Mouse (Mus musculus) lung, postnatal 0 days (tissue): ENCODE data around the gene Gucy2c. TPM values are rescaled to one million over a fixed set of nuclear protein-coding genes. Genes with fewer than 3 reads are reported as not detected.

Source experiments
- ATAC-seq: fragments of 200-750 bp; cut with Nextera tagmentation; 2 replicates; pipeline ENCODE4 v1.8.0; 2017; ENCODE audit warnings: moderate library complexity
- DNase-seq: peaks from one replicate; pipeline ENCODE4 v3.0.0-alpha.2; 2016; ENCODE audit warnings: low spot score
- H3K27ac ChIP-seq: fragments of 300-500 bp; sonication (generic); 2 replicates; pipeline ENCODE4 v1.5.1; 2014; ENCODE audit warnings: antibody characterized with exemption, mild to moderate bottlenecking, low read length, mixed read lengths
- H3K27me3 ChIP-seq: fragments of 300-500 bp; sonication (generic); replicated peaks from 2 replicates; pipeline ENCODE4 v1.6.1; 2014; ENCODE audit warnings: low read length, mixed read lengths; ENCODE audit not compliant: insufficient read depth
- H3K36me3 ChIP-seq: fragments of 300-500 bp; sonication (generic); 2 replicates; pipeline ENCODE4 v1.6.1; 2014; ENCODE audit warnings: low read length, mixed read lengths; ENCODE audit not compliant: insufficient read depth
- H3K4me1 ChIP-seq: fragments of 300-500 bp; sonication (generic); 2 replicates; pipeline ENCODE4 v1.6.1; 2014; ENCODE audit warnings: antibody characterized with exemption, low read depth, low read length, mixed read lengths; ENCODE audit not compliant: insufficient read depth
- H3K4me2 ChIP-seq: fragments of 300-500 bp; sonication (generic); replicated peaks from 2 replicates; pipeline ENCODE4 v1.6.1; 2014; ENCODE audit warnings: low read depth, mild to moderate bottlenecking, low read length, moderate library complexity, mixed read lengths
- H3K4me3 ChIP-seq: fragments of 300-500 bp; sonication (generic); 2 replicates; pipeline ENCODE4 v1.5.1; 2014; ENCODE audit warnings: low read depth, low read length
- H3K9ac ChIP-seq: fragments of 300-500 bp; sonication (generic); replicated peaks from 2 replicates; pipeline ENCODE4 v1.6.1; 2014; ENCODE audit warnings: low read depth, mild to moderate bottlenecking
- H3K9me3 ChIP-seq: fragments of 300-500 bp; sonication (generic); 2 replicates; pipeline ENCODE4 v1.6.1; 2016; ENCODE audit warnings: low read length, mixed read lengths
- CTCF ChIP-seq: IDR thresholded peaks from 2 replicates; pipeline ENCODE4 v1.5.1; 2016; ENCODE audit warnings: antibody characterized with exemption, mild to moderate bottlenecking
- EP300 ChIP-seq: IDR thresholded peaks from 2 replicates; pipeline ENCODE4 v1.6.1; 2016; ENCODE audit warnings: antibody characterized with exemption, mild to moderate bottlenecking, control low read depth
- whole genome bisulfite sequencing: fragments of 180-500 bp; shearing (Covaris S2); extraction: QIAGEN DNeasy Blood & Tissue Kit; methylation state at CpG from one replicate; pipeline ENCODE4 v1.1.7; 2014; 5-methylcytosine and 5-hydroxymethylcytosine counted together
- polyA plus RNA-seq: library from polyadenylated mRNA; unstranded; fragments of >200 nt; fragmentation: Nextera tagmentation; extraction: Ambion mirVana; gene quantifications from 2 replicates; pipeline ENCODE4 v1.2.1, GENCODE M21; 2015

Gucy2c gene
- polyA plus RNA-seq, 1 experiment from 2014 or later = 0.11 TPM

GRCm38 (mm10) chr6:136782146-136782545, 581 bp upstream of the Gucy2c start:
- H3K27me3 ChIP-seq = no peaks in the 10 kb centered on the region
- H3K9me3 ChIP-seq = no peaks in the 10 kb centered on the region
- H3K4me2 ChIP-seq = no peak overlapping the region
- DNase-seq = no peak
- H3K27ac ChIP-seq = no peak overlapping the region
- WGBS = 74% methylated on average over 12 of the region's 12 CpGs
- no peaks in the 10 kb centered on the region for H3K36me3 ChIP-seq
- no peak for TF ChIP-seq CTCF
- no peak for TF ChIP-seq EP300
- H3K4me1 ChIP-seq = no peaks in the 10 kb centered on the region
- H3K4me3 ChIP-seq = no peak overlapping the region
- ATAC-seq = no peak
- H3K9ac ChIP-seq = no peak overlapping the region

DNA sequence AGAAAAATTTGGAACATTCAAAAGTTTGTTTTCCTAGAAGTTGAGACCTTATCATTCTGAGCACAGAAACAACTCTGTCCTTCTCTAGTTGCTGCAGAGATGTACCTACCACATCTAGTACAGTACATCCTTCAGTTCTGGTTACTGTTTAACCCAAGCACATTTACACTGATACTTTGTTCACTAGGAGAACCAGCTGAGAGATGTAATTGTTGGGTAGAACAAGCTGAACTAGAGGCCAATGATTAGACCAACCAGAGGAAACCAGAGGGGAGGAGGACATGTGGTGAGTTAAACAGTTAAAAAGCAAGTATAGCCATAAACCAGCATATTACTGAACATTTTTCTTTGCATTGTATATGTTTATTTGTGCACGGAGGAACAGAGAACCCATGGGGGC, 5.2 kb downstream of the Gucy2c start:
- 74% methylated on average over 1 of the region's 1 CpGs for WGBS
- ATAC-seq = no peak
- no peak for DNase-seq

DNA sequence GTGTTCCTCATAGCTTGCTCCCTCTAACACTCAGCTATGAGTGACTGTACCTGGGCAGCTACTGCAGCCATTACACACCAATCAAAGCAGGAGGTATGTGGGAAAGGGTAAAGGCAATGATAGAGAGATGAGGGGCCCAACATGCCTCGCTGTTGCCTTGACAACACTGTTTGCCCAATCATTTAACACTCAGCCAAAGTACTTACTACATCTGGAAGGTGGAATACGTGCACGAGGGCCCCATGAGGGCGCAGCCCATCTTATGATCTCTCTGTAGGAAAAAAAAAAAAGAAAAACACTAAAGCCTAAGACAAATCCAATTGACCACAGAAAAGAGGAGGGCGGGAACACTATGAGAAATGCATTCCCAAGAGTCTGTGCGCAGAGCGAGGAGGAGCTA, 11.7 kb downstream of the Gucy2c start:
- Histone ChIP-seq H3K4me1 (no peaks in the 10 kb centered on the region), H3K9me3 (no peaks in the 10 kb centered on the region), H3K9ac (no peak overlapping the region), H3K4me3 (no peak overlapping the region), H3K27ac (peak overlapping the region; percentile 32; the same call in 1 of the 2 replicates), H3K27me3 (no peaks in the 10 kb centered on the region), H3K4me2 (no peak overlapping the region), H3K36me3 (no peaks in the 10 kb centered on the region)
- DNase-seq (peak; percentile 29), ATAC-seq (peak; percentile 41; the same call in 1 of the 2 replicates)
- 46% methylated on average over 7 of the region's 7 CpGs for WGBS
- TF ChIP-seq EP300 (no peak), CTCF (no peak)

More for the DNA sequence above, 5.2 kb downstream of the Gucy2c start:
- Histone ChIP-seq H3K4me2 (no peak overlapping the region), H3K4me1 (no peaks in the 10 kb centered on the region), H3K9ac (no peak overlapping the region), H3K9me3 (no peaks in the 10 kb centered on the region), H3K36me3 (no peaks in the 10 kb centered on the region), H3K27me3 (no peaks in the 10 kb centered on the region), H3K27ac (no peak overlapping the region), H3K4me3 (no peak overlapping the region)
- TF ChIP-seq EP300 (no peak), CTCF (no peak)

GRCm38 (mm10) chr6:136769143-136769542, 12.4 kb downstream of the Gucy2c start:
- Histone ChIP-seq H3K27ac (peak overlapping the region; percentile 32), H3K9me3 (no peaks in the 10 kb centered on the region), H3K4me2 (no peak overlapping the region), H3K36me3 (no peaks in the 10 kb centered on the region), H3K27me3 (no peaks in the 10 kb centered on the region), H3K4me3 (no peak overlapping the region), H3K4me1 (peaks cover 4% of the 10 kb centered on the region; the same call in 1 of the 2 replicates), H3K9ac (no peak overlapping the region)
- WGBS = 52% methylated on average over 8 of the region's 8 CpGs
- ATAC-seq (peak; percentile 53), DNase-seq (peak; percentile 50)
- TF ChIP-seq EP300 (no peak), CTCF (no peak)

GRCm38 (mm10) chr6:136763912-136764311, 17.7 kb downstream of the Gucy2c start:
- WGBS = 0% methylated on average over 1 of the region's 1 CpGs
- Histone ChIP-seq H3K4me1 (peaks cover 6% of the 10 kb centered on the region; the same call in 1 of the 2 replicates), H3K4me2 (no peak overlapping the region), H3K27ac (no peak overlapping the region; the same call in 1 of the 2 replicates), H3K9me3 (no peaks in the 10 kb centered on the region), H3K36me3 (no peaks in the 10 kb centered on the region), H3K4me3 (no peak overlapping the region), H3K9ac (no peak overlapping the region), H3K27me3 (no peaks in the 10 kb centered on the region)
- TF ChIP-seq CTCF (no peak), EP300 (no peak)
- peak; percentile 92 for ATAC-seq
- peak; percentile 81 for DNase-seq

DNA sequence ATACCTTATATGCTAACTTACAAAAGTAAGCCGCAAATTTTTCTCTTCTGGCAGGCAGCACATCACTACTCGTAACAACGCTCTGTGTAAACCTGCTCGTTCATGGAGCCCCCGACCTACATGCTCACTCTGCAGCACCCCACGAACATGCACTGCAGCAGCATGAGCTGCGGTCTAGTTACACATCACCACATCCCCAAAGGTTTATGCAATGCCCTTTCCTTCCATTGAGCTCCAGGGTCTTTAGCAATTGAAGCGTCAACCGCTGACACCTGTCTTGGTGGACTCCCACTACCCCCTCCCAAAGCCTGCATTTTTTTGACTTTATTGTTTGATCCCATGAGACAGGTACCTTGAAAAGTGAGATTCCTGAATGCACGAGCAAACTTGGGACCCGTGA, 31.0 kb downstream of the Gucy2c start:
- no peaks in the 10 kb centered on the region for H3K4me1 ChIP-seq
- H3K4me3 ChIP-seq = no peak overlapping the region
- 83% methylated on average over 11 of the region's 11 CpGs for WGBS
- no peak for ATAC-seq
- no peaks in the 10 kb centered on the region for H3K36me3 ChIP-seq
- no peak overlapping the region for H3K27ac ChIP-seq
- H3K27me3 ChIP-seq = no peaks in the 10 kb centered on the region
- H3K9me3 ChIP-seq = no peaks in the 10 kb centered on the region
- H3K4me2 ChIP-seq = no peak overlapping the region
- TF ChIP-seq EP300 = no peak
- no peak for TF ChIP-seq CTCF
- no peak for DNase-seq
- no peak overlapping the region for H3K9ac ChIP-seq

GRCm38 (mm10) chr6:136745586-136745985, 36.0 kb downstream of the Gucy2c start:
- H3K4me3 ChIP-seq = no peak overlapping the region
- ATAC-seq = no peak
- H3K9me3 ChIP-seq = no peaks in the 10 kb centered on the region
- no peaks in the 10 kb centered on the region for H3K4me1 ChIP-seq
- no peaks in the 10 kb centered on the region for H3K36me3 ChIP-seq
- TF ChIP-seq EP300 (no peak), CTCF (no peak)
- WGBS = 53% methylated on average over 5 of the region's 5 CpGs
- no peak overlapping the region for H3K27ac ChIP-seq
- H3K27me3 ChIP-seq = no peaks in the 10 kb centered on the region
- no peak for DNase-seq
- no peak overlapping the region for H3K9ac ChIP-seq
- H3K4me2 ChIP-seq = no peak overlapping the region
